Mouse (Mus musculus): ENCODE measurements around the gene Rab22a. TPM values are rescaled to one million over a fixed set of nuclear protein-coding genes. Genes with fewer than 3 reads are reported as not detected.
A peak's percentile ranks its signal among the peaks of the same experiment; 100 is the strongest.
"Not testable (repeated sequence)": the region's sequence is repeated elsewhere in the genome, so short reads cannot be mapped to it uniquely, and the experiment has no call there.

Rab22a gene
- total RNA-seq, 2 experiments from 2014 or later = 5.5 to 9.6 TPM

DNA sequence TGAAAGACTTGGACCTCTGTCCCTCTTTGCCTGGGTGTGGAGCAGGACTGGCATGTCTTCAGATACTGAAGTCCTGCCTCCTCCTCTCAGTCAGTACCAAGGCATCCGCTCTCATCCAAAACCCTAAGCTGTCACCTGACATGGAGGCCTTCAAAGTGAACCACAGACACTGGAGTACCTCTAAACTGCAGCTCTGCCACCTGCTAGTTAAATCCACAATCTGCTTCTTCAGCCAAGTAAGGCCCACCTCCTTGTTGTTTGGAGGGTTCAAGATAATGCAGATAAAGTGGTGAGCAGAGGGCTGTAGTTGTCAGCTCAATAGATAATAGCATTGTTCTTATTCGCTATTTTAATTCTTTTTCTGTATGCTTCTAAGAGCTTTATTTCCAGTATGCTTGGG, 5.7 kb downstream of the Rab22a start:
- ATAC-seq (replicated peaks; ENCODE audit: poor library complexity, severe bottlenecking) = no peak

DNA sequence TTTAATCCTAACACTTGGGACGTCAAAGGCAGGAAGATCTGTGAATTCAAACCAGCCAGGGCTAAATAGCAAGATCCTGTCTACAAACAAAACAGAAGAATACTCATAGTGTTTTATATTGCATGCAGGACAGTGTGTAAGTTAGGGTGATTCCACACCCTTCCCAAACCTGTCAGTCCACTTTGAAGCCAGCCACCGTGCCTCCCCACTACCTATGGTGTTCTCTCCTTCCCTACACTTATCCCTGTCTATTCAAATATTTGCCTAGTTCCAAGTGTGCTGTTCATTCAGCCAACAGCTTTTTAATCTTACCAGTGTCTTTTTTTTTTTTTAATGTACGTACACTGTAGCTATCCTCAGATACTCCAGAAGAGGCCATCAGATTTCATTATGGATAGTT, 7.3 kb downstream of the Rab22a start:
- no peak for ATAC-seq (replicated peaks; ENCODE audit: poor library complexity, severe bottlenecking)

DNA sequence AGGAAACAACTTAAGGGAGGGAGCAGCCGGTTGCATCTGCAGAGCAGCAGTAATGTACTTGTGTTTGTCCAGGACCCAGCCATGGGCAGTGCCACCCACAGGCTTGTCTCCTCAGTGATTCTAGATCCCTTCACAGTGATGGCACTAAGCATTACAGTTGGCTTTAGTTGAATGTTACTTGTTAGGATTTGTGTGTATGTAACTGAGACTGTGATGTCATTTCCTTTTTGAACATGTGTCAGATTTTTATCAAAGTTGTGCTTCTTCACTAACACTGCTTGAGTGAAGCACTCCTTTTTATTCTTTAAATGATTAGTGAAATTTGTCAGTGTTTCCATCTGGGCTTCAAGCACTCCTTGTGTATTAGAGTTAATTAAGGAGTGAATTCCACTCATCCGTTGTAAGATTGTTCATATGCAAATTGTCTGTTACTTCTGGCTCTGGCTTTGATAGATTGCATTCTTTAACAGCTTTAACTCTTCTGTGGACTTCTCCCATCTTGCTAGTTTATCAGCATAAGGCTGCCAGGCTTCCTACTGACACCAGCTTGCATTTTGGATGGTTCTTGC, 12.9 kb downstream of the Rab22a start:
- peak; percentile 32; the same call in 1 of the 2 replicates for ATAC-seq (replicated peaks; ENCODE audit: poor library complexity, severe bottlenecking)

DNA sequence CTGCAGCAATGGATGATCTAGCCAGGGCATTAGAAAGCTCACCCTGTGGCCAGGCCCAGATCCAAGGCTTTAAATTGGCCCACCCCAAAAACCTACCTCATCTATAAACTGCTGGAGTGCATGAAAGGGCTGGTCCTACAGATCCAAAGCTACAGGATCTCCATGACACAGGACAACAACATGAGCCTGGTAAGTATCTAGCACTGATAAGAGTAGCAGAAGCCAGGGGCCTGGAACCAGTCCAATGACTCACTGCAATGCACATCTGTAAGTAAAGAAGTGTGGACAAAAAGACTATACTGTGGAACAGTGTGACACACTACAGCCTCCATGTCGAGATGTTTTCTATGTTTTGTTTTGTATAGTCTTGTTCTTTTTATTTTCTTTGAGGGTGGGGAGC, 13.9 kb downstream of the Rab22a start:
- ATAC-seq (replicated peaks; ENCODE audit: poor library complexity, severe bottlenecking) = no peak

DNA sequence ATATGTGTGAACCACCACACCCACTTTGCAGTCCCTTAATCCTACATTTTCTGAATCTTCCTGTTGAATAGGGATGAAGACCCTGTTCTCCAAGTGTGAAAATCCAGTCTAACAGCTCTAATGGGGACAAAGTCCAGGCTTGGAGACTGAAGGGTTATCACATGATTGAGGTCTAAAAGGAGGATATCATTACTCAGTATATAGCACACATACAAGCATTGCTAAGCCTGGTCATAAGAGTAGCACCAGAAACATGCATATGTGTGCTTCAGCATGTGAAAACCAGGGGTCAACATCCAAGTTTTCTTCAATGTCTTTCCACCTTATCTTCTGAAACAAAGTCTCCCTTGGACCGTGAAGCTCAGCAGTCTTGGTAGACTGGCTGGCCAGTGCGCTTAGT, 19.0 kb downstream of the Rab22a start:
- no peak for ATAC-seq (replicated peaks; ENCODE audit: poor library complexity, severe bottlenecking)

DNA sequence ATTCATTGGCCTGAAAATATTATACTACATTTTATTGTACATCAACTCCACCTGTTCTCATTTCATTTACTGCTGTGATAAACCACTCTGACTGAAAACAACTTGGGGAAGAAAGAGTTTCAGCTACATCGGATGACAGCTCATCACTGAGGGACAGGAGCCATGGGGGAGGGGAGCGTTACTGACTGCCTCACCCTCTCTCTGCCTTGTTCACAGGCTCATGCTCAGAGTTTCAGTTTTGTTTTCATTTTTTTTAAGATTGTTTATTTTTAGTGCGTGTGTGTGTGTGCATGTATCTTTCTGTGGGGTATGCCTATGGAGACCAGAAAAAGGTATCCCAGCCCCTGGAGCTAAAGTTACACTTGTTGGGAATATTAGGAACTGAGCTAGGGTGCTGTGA, 19.7 kb downstream of the Rab22a start:
- 0 out of 2 replicates have a peak, but pooled peaks have one; percentile 35 for ATAC-seq (replicated peaks; ENCODE audit: poor library complexity, severe bottlenecking)

DNA sequence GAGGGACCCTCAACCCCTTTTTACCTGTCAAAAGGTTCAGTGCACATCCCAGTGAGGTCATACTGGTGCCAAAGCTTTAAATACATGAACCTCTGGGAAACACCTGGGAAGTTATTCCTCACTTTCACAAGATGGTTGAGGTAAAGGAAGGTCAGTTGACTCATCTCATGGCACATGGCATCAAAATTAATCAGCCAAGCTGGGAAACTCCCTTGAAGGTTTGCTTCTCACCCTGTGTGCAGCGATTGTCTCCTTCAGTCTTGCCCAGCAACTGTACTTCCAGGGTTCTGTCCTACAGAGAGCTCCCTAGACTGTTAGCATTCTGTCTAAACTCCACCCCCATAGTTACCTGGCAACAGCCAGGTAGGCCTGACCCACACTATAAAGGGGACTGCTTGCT, 20.6 kb downstream of the Rab22a start:
- no peak for ATAC-seq (replicated peaks; ENCODE audit: poor library complexity, severe bottlenecking)

DNA sequence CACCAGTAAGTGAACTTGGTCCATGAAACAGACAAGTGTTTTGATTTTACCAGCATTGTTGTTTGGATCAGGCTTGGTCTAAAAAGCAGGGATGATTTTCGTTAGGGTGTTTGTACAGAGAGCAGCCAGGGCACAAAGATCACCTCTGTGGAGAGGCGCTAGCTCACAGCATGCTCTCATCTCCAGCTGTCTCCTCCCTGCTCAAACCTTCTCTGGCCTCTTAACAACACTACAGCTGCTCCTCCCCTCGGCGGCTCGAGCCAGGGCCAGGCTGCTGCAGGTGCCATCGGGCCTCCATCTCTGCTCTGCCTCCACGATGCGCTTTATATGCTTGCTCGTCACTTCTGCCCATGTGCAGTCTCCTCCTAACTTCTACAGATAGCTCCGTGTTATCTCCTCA, 23.2 kb downstream of the Rab22a start:
- ATAC-seq (replicated peaks; ENCODE audit: poor library complexity, severe bottlenecking) = no peak

DNA sequence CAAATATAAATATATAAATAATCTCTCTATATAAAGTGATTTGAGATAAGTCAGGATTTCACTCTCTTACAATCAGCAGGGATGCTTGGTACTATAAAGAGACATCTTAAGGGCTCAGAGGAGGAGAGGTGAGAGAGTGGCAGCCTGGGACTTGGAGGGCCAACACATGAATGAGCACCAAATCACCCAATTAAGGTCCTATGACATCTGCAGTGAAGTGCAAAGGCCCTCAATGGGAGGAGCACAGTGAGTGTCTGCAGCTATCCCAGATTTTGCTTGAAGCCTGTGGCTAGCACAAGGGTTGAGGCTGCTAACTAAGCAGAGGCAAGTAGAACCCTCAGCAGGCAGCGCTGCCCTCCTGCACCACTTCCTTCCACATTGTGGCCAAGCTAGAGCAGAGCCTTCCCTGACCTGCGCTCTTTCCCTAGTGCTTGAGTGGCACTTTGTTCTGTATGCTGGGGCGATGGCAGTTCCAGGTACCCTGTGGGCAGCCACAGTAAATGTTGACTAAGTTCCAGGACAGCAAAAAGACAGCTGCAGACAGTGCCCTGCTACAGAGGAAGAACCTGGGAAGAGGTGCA, 26.3 kb downstream of the Rab22a start:
- ATAC-seq (replicated peaks; ENCODE audit: poor library complexity, severe bottlenecking) = peak; percentile 72

DNA sequence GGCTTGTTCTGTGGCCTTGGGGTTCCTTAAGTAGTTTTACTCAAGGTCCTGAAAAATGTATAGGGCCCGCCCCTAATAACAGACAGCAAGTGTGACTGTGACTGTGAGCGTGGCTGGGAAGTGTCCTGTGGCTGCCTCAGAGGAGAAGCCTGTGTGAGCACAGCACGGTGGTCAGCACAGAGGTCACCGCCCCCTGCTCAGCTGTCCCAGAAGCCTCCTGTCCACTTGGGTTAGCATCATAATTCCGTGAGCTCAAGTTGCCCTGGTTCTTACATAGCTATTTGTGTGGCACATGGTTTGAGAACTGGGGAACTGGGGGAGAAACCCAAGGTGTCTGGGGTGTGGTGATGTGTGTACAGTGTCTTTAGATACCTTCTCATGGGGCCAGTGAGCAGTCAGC, 27.8 kb downstream of the Rab22a start:
- no peak for ATAC-seq (replicated peaks; ENCODE audit: poor library complexity, severe bottlenecking)

DNA sequence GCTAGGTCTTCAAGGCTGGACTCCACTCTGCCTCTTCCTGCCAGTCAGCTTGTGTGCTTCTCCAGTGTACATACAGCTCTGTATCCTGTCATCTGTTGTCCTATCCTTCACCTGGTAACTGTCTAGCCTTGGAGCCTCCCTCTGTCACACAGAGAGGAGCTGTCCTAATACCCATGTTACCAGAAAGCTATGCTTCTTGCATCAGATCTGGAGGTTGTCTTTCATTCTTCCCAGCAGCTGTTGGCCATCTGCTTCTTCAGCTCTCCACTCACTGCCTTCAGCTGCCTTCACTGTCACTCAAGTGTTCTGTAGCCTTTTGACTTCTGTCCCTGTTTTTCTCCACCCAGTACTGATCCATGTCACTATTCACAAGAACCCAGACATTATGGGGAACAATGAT, 30.3 kb downstream of the Rab22a start:
- no peak for ATAC-seq (replicated peaks; ENCODE audit: poor library complexity, severe bottlenecking)

DNA sequence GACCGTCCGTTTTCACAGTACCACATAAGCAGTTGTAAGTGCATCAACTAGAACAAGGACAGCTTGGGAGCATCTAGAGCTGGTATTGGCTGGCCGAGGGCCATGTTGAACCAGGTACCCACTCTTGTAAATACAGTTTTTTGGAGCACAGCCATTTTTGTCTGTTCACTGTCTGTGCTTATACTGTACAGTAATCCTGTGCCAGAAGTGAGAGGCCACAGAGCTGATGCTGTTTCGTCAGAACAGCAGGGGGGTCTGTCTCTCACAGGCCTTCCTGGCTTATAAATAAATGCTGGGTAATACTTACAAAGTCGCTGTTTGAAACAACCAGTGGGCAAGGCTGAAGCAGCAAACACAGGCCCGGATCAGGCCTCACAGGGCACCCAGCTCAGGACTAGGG, 32.2 kb downstream of the Rab22a start:
- ATAC-seq (replicated peaks; ENCODE audit: poor library complexity, severe bottlenecking) = no peak

DNA sequence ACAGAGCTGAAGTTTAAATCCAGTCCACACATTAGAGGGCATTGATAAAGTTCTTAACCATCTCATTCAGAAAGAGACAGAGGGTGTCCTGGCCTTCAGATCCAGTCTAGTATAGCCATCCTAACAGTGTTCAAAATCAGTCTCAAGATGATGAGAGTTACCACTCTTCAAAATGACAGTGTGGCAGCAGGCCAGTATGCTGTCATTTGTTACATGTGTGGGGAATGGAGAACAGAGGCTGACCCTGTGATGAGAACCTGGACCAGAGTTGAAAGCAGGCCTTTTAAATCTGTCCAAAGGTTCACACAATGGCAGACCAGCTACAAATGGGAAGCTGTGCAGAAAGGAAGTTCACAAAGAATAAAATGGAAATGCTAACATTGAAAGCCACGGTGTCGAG, 33.1 kb downstream of the Rab22a start:
- no peak for ATAC-seq (replicated peaks; ENCODE audit: poor library complexity, severe bottlenecking)

DNA sequence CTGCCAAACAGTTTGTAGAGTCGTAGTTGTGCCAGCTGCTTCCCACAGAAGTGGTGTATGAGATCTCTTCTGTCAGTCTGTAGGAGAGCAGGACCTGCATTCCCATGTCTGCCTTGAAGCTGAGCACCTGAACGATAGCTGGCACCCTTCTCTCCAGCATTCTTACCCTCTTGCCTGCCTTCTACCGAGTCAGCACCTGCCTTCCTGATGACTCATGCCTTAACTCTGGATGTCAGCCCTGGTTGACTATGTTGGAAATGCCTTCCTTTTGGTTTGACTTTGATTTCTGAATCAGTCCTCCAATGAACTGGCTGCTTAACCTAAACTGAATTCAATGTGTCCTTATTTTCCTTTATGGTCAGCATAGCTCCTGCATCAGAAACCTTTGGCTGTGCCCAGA, 39.3 kb downstream of the Rab22a start:
- no peak for ATAC-seq (replicated peaks; ENCODE audit: poor library complexity, severe bottlenecking)

DNA sequence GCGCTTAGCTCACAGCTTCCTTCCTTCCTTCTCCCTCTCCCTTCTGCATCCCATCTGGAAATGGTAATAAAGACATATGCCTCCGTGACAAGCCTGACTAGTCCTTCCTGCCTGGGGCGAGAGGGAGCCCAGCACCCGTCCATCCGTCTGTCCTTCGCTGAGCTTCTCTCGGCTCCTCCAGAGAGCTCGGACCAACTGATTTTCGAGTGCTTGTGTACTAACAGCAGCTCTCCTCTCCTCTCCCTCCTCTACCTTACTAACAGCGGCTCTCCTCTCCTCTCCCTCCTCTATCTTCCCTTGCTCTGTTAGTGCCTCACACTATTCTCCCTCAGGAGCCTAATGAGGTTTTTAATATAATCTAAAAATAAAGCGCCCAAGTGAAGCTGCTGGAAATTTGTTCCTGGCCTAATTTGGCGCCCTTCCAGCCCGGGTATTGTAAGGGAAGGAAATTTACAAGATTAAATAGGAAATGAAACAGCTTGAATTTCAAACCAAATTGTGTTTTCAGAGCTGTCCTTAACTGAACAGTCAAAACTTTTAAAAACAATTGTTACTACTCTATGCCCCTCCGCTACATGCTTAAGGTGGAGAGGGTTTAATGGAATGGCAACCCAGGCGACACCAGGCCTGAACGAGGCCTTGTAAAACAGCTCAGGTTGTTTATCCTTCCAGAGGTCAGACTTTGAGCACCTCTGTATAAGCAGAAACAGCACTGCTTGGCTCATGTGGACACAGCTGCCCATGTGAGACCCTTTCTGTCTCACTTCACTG, 42.7 kb downstream of the Rab22a start:
- 0 out of 2 replicates have a peak, but pooled peaks have one; percentile 15 for ATAC-seq (replicated peaks; ENCODE audit: poor library complexity, severe bottlenecking)

DNA sequence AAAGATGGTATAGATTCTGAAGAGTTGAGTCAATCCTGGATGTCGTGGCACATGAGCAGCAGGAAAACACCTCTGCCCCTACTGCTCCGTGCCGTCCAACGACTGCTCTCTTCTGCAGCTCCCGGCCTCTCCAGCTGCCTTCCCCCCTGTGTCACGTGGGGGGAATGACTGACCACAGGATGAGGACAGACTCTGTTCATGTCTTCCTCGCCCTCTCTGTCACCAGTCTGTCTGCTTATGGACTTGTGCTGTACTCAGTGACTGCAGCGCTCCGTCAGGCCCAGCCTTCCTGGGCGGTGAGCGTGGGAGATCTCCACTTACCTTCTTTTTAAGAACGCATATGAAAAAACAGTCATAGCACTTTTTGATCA, 43.3 kb downstream of the Rab22a start:
- peak; percentile 60 for ATAC-seq (replicated peaks; ENCODE audit: poor library complexity, severe bottlenecking)

DNA sequence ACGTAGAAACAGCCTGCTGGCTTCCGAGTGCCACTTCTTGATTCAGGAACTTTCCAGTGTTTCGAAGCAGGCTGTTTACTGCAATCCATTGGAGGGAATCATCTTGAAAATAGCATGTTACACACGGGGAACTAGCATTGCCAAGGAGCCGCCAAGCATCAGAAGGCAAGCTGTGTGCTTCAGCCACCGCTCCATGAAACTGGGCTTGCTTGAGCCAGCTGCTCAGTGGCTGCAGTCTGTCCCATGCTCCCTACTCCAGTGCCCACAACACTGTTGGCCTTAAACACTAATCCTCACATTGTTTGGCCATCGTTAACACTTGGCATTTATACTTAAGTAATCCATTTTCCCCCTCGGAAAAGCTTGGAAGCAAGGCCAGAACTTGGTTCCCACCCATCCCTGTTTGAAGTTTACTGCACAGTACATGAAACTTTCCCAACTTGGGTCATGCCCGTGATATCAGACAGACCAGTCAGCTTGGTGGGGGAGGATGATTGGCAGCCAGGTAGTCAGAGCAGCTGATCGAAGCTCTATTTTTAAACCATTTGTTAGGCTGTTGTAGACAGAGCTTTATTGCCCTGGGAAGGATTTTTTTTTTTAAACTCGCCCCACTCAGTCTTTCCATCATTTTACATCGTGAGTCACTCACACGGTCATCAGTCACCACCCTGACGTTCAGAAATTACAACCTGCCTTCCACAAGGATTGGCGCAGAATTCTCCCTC, 46.4 kb downstream of the Rab22a start:
- no peak for ATAC-seq (replicated peaks; ENCODE audit: poor library complexity, severe bottlenecking)

DNA sequence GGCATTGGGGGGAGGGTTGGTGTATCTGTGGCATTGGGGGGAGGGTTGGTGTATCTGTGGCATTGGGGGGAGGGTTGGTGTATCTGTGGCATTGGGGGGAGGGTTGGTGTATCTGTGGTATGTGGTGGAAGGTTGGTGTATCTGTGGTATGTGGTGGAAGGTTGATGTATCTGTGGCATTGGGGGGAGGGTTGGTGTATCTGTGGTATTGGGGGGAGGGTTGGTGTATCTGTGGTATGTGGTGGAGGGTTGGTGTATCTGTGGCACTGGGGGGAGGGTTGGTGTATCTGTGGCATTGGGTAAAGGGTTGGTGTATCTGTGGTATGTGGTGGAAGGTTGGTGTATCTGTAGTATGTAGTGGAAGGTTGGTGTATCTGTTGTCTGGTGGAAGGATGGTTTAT, 48.1 kb downstream of the Rab22a start:
- not testable (repeated sequence) for ATAC-seq (replicated peaks; ENCODE audit: poor library complexity, severe bottlenecking)

DNA sequence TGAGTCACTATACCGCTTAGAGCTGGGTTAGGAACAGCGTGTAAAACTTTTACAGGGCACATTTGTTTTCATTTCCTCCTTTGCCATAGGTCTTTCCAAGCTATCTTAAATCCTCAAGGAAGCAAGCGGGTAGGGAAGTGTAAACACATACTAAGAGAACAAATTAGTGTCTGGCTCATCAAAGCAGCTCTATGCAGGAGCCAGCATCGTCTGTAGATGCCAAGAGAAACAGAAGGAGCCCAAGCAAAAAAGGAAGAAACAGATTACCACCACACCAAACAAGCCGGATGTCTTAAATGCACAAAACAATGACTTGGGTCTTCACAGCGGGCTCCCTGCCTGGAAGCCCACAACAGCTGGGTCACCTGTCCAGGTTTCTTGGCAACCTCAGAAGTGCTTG, 50.6 kb downstream of the Rab22a start:
- no peak for ATAC-seq (replicated peaks; ENCODE audit: poor library complexity, severe bottlenecking)

DNA sequence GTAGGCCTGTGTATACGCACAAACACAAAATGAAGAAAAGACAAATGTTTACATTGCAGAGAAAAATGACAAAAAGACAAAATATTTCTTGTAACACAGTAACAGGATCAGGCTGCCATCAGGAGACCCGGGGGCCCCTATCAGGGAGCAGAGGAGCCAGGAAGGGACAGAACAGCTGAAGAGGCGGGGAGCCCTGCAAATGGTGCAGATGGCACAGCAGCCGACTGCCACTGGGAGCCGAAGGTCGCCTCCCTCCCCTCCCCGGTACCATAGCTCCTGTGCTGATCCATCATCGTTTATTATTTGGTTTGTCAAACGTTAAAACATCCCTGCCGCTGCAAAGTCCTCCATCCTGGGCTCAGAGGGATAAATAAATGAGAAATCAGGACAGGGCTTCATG, 53.1 kb downstream of the Rab22a start:
- ATAC-seq (replicated peaks; ENCODE audit: poor library complexity, severe bottlenecking) = no peak

DNA sequence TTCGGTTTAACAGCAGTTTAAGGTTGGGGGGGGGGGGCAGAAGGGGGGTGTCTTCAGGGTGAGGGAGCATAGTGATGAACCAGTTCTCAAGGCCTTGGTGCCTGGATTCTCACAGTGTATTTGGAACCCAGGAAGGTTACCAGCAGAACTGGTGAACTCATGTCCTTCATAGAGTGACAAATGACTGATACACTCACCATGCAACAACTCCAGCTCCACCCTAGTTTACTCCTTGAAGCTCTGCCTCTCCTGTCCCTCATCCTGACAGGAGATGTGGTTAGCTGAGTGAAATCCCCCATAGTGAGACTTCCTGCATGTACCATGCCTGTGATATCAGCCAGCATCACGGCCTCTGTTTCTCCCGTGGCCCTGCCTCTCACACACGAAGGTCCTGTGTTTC, 53.7 kb downstream of the Rab22a start:
- ATAC-seq (replicated peaks; ENCODE audit: poor library complexity, severe bottlenecking) = no peak

Data from granulocyte monocyte progenitor cell, adult 5-6 weeks (primary cell).